Mouse (Mus musculus) kidney, embryonic 14.5 days (tissue): ENCODE results near the gene Ksr1. TPM values are rescaled to one million over a fixed set of nuclear protein-coding genes. Genes with fewer than 3 reads are reported as not detected.

Experiments
- ATAC-seq: fragments of 200-750 bp; cut with Nextera tagmentation; 2 replicates; pipeline ENCODE4 v1.8.0; 2017; ENCODE audit warnings: moderate number of reproducible peaks, mild to moderate bottlenecking, moderate TSS enrichment, moderate library complexity; ENCODE audit not compliant: low FRiP score, low TSS enrichment
- H3K27ac ChIP-seq: fragments of 300-500 bp; sonication (generic); 2 replicates; pipeline ENCODE4 v1.5.1; 2014; ENCODE audit warnings: low read depth, mild to moderate bottlenecking, low read length, moderate library complexity, mixed read lengths
- H3K27me3 ChIP-seq: fragments of 300-500 bp; sonication (generic); 2 replicates; pipeline ENCODE4 v1.6.1; 2014; ENCODE audit warnings: mild to moderate bottlenecking, low read length; ENCODE audit not compliant: control insufficient read depth, insufficient read depth
- H3K36me3 ChIP-seq: fragments of 300-500 bp; sonication (generic); 2 replicates; pipeline ENCODE4 v1.6.1; 2014; ENCODE audit warnings: low read length, mixed read lengths; ENCODE audit not compliant: control insufficient read depth, insufficient read depth
- H3K4me1 ChIP-seq: fragments of 300-500 bp; sonication (generic); 2 replicates; pipeline ENCODE4 v1.6.1; 2014; ENCODE audit warnings: low read length, mixed read lengths; ENCODE audit not compliant: control insufficient read depth, insufficient read depth
- H3K4me2 ChIP-seq: fragments of 300-500 bp; sonication (generic); replicated peaks from 2 replicates; pipeline ENCODE4 v1.6.1; 2014; ENCODE audit warnings: low read depth, mild to moderate bottlenecking, low read length
- H3K4me3 ChIP-seq: fragments of 300-500 bp; sonication (generic); 2 replicates; pipeline ENCODE4 v1.5.1; 2014; ENCODE audit warnings: mild to moderate bottlenecking, low read length
- H3K9ac ChIP-seq: fragments of 300-500 bp; sonication (generic); 2 replicates; pipeline ENCODE4 v1.6.1; 2014; ENCODE audit warnings: low read depth, mild to moderate bottlenecking, low read length, moderate library complexity
- H3K9me3 ChIP-seq: fragments of 300-500 bp; sonication (generic); 2 replicates; pipeline ENCODE4 v1.6.1; 2016; ENCODE audit warnings: low read length; ENCODE audit not compliant: control insufficient read depth
- WGBS: fragments of 180-500 bp; shearing (Covaris S2); extraction: QIAGEN DNeasy Blood & Tissue Kit; methylation state at CpG from one replicate; pipeline ENCODE4 v1.1.7; 2014; 5-methylcytosine and 5-hydroxymethylcytosine counted together
- polyA plus RNA-seq: library from polyadenylated mRNA; unstranded; fragments of >200 nt; fragmentation: Nextera tagmentation; extraction: Ambion mirVana; gene quantifications from 2 replicates; pipeline ENCODE4 v1.2.1, GENCODE M21; 2014

The Ksr1 gene
- polyA plus RNA-seq, 1 experiment from 2014 or later = 4.1 TPM

DNA sequence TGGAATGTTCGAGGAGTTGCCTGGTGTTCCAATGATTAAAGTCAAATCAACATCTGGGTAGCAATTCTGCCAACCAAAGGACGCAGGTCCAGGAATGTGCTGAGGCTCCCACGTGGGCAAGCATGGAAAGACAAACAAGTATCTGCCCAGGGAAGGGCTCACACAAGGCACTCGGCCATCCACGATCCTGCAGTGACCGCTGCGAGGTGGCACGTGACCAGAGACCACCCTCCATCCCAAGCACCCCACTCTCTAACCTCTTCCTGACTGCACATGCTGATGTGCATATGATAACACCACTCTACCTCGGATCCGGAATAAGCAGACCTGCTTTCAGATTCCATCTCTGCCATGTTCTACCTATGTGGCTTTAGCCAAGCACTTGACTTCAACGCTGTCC lies 38.3 kb downstream of the Ksr1 start:
- H3K4me2 ChIP-seq = no peak overlapping the region
- H3K27me3 ChIP-seq = no peaks in the 10 kb centered on the region
- 88% methylated on average over 11 of the region's 11 CpGs for WGBS

DNA sequence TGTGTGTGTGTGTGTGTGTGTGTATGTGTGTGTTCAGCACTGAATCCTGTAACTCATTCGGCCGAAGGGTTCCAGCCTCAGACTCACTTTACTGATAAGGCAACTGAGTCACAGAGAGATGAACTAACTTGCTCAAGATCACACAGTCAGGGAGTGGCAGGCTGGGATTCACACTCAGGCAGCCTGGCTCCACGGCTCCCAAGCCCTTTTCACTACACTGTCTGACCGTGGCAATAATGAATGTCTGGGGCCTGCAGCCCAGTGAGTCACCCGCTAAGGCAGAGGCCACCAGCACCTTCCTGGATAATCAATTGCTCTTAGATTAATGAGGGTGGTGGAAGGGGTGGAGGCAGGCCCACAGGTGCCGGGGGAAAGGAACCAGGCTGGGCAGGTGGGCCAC lies 41.2 kb downstream of the Ksr1 start:
- no peak for ATAC-seq
- WGBS = 76% methylated on average over 6 of the region's 6 CpGs
- H3K27me3 ChIP-seq = no peaks in the 10 kb centered on the region
- no peak overlapping the region for H3K4me2 ChIP-seq
- H3K9ac ChIP-seq = no peak overlapping the region
- no peaks in the 10 kb centered on the region for H3K36me3 ChIP-seq
- H3K4me1 ChIP-seq = peaks cover 17% of the 10 kb centered on the region
- no peak overlapping the region for H3K27ac ChIP-seq
- no peak overlapping the region for H3K4me3 ChIP-seq
- no peaks in the 10 kb centered on the region for H3K9me3 ChIP-seq

More for the DNA sequence above, 38.3 kb downstream of the Ksr1 start:
- Histone ChIP-seq H3K36me3 (no peaks in the 10 kb centered on the region), H3K4me1 (peaks cover 17% of the 10 kb centered on the region), H3K4me3 (no peak overlapping the region), H3K9me3 (no peaks in the 10 kb centered on the region), H3K9ac (no peak overlapping the region), H3K27ac (no peak overlapping the region)
- ATAC-seq = no peak

DNA sequence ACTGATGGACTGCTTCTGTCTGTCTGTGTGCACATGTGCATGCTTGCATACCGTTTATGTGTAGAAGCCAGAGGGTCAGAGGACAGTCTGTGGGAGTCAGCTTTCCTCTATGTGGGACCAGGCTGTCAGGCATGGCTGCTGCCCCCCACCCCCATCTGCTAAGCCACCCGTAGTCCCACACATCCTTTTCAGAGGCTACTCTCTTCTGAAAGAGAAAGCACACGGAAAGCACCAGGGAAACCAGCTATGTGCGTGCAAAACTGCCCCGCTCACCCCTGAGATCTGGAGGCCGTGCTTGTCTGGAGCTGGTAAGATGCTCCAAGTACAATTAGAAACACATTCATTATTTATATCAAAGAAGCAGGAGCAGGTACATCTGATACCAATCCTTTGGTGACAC lies 41.7 kb downstream of the Ksr1 start:
- no peaks in the 10 kb centered on the region for H3K36me3 ChIP-seq
- no peak for ATAC-seq
- H3K4me3 ChIP-seq = no peak overlapping the region
- no peaks in the 10 kb centered on the region for H3K9me3 ChIP-seq
- 55% methylated on average over 6 of the region's 6 CpGs for WGBS
- H3K4me2 ChIP-seq = no peak overlapping the region
- no peak overlapping the region for H3K27ac ChIP-seq
- H3K9ac ChIP-seq = no peak overlapping the region
- no peaks in the 10 kb centered on the region for H3K27me3 ChIP-seq
- peaks cover 17% of the 10 kb centered on the region for H3K4me1 ChIP-seq

DNA sequence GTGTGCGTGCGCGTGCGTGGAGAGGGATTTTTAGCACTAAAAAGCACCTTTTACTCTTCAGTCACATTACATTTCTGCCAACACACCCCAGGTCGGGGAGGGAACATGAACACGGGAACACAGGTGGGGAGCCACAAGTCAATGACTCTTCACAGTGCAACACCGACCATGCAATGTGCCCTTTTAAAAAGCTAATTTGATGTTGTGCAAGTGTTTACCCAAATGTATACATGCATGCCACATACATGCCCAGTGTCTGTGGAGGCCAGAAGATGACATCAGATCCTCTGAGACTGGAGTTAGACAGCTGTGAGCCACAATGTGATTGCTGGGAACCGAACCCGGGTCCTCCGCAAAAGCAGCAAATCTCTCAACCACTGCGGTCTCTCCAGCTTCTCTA lies 42.1 kb downstream of the Ksr1 start:
- no peak for ATAC-seq
- peaks cover 22% of the 10 kb centered on the region for H3K4me1 ChIP-seq

DNA sequence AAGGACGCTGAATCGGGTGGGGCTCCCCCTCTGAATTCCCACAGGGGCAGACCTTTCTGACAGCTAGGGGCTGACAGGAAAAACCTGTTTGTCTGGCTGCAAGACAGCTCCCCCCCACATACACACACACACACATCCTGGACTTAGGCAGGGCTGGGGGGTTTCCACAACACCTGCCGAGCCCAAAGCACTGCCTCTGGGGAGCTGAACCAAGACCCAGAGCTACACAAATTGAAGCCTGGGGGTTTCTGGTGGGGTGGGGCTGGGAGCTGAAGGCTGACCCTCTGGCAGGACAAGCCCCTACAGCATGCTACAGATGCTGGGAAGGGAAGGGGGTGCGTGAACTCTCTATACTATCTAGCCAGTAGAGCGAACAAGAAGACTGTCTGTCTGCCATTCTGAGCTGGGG lies 42.7 kb downstream of the Ksr1 start:
- no peaks in the 10 kb centered on the region for H3K36me3 ChIP-seq
- H3K27me3 ChIP-seq = no peaks in the 10 kb centered on the region
- peaks cover 27% of the 10 kb centered on the region for H3K4me1 ChIP-seq
- H3K27ac ChIP-seq = 0 out of 2 replicates have a peak overlapping the region, but pooled peaks have one; percentile 0
- 38% methylated on average over 5 of the region's 5 CpGs for WGBS
- H3K4me2 ChIP-seq = no peak overlapping the region
- H3K9ac ChIP-seq = no peak overlapping the region
- no peak overlapping the region for H3K4me3 ChIP-seq
- H3K9me3 ChIP-seq = no peaks in the 10 kb centered on the region
- ATAC-seq = no peak

More for the DNA sequence above, 42.1 kb downstream of the Ksr1 start:
- Histone ChIP-seq H3K9me3 (no peaks in the 10 kb centered on the region), H3K27me3 (no peaks in the 10 kb centered on the region), H3K9ac (no peak overlapping the region), H3K27ac (no peak overlapping the region), H3K4me2 (no peak overlapping the region), H3K4me3 (no peak overlapping the region), H3K36me3 (no peaks in the 10 kb centered on the region)
- WGBS = 86% methylated on average over 11 of the region's 11 CpGs

DNA sequence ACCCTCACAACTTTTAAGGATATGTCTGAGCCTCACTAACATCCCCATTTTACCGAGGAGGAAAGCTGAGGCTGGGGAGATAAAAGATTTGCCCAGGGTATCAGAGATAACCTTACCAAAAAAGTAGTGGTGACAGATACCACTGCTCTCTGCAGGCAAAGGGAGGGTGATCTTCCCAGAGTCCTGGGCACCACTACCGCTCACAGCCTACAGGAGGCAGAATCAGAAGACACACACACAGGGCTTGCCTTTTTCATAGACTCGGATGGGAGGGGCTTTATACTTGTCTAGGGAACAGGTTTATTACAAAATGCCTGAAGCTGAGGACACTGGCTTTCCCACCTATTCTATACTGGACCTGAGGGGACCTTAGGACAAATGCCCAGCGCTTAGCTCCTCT lies 43.9 kb downstream of the Ksr1 start:
- no peak overlapping the region for H3K4me3 ChIP-seq
- H3K36me3 ChIP-seq = no peaks in the 10 kb centered on the region
- H3K4me1 ChIP-seq = peaks cover 27% of the 10 kb centered on the region
- H3K4me2 ChIP-seq = no peak overlapping the region
- no peak for ATAC-seq
- no peaks in the 10 kb centered on the region for H3K9me3 ChIP-seq
- H3K27me3 ChIP-seq = no peaks in the 10 kb centered on the region
- no peak overlapping the region for H3K27ac ChIP-seq
- 75% methylated on average over 4 of the region's 4 CpGs for WGBS
- H3K9ac ChIP-seq = no peak overlapping the region

DNA sequence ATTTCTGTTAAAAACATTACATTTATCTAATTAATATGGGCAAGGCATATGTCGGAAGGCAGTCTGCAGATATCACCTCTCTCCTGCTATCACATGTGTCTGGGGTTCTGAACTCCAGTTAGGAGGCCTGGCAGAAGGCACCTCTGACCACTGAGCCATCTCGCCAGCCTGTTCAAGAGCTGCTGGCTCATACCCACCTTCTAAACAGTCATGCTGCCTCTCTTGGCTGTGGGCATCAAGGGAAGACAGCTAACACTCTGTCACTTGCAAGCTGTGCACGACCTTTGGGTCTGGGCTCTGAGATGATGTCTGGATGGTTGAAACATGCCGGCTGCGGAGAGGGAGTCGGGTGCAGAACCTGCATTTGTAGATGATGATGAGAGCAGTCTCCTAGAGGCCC lies 44.6 kb downstream of the Ksr1 start:
- 91% methylated on average over 6 of the region's 6 CpGs for WGBS
- Histone ChIP-seq H3K36me3 (no peaks in the 10 kb centered on the region), H3K9me3 (no peaks in the 10 kb centered on the region), H3K4me2 (no peak overlapping the region), H3K4me3 (no peak overlapping the region), H3K27me3 (no peaks in the 10 kb centered on the region), H3K4me1 (peaks cover 27% of the 10 kb centered on the region), H3K27ac (no peak overlapping the region), H3K9ac (no peak overlapping the region)
- no peak for ATAC-seq

DNA sequence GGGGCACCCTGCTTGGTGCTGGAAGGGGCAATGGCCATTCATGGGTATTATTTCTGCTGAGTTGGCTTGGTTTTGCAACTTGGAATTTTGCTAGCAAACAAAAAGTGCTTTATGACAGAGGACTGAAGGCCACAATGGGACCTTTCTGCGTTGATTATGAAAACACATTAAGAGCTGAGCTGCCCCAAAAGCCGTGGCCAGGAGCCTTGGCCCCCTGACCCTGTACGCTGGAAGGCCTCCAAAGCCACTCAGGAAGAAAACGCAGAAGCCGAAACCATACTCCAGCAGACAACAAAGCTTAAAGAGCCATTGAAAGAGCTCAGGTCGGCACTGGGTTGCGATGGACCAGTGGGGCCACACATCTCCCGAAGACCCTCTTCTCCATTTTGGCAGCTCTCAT lies 47.2 kb downstream of the Ksr1 start:
- Histone ChIP-seq H3K27me3 (no peaks in the 10 kb centered on the region), H3K4me2 (no peak overlapping the region), H3K9me3 (no peaks in the 10 kb centered on the region), H3K27ac (no peak overlapping the region), H3K4me1 (peaks cover 24% of the 10 kb centered on the region), H3K9ac (no peak overlapping the region), H3K36me3 (no peaks in the 10 kb centered on the region), H3K4me3 (no peak overlapping the region)
- no peak for ATAC-seq
- WGBS = 40% methylated on average over 8 of the region's 8 CpGs

DNA sequence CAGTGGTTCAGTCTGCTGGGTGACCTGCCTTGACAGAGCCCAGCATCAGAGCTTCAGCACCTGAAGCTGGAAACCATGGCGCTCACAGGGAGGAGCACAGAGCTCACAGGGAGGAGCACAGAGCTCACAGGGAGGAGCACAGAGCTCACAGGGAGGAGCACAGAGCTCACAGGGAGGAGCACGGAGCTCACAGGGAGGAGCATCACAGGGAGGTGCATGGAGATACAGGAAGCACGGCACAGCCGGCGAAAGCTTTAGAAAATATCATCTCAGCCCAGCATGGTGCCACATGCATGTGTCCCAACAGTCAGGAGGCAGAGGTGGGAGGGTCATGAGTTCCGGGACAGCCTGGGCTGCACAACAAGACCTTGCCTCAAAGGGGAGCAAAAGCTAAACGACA lies 48.5 kb downstream of the Ksr1 start:
- Histone ChIP-seq H3K27me3 (no peaks in the 10 kb centered on the region), H3K4me2 (no peak overlapping the region), H3K27ac (no peak overlapping the region), H3K4me3 (no peak overlapping the region), H3K9me3 (no peaks in the 10 kb centered on the region), H3K36me3 (no peaks in the 10 kb centered on the region), H3K4me1 (peaks cover 14% of the 10 kb centered on the region), H3K9ac (no peak overlapping the region)
- WGBS = 87% methylated on average over 7 of the region's 7 CpGs
- no peak for ATAC-seq

DNA sequence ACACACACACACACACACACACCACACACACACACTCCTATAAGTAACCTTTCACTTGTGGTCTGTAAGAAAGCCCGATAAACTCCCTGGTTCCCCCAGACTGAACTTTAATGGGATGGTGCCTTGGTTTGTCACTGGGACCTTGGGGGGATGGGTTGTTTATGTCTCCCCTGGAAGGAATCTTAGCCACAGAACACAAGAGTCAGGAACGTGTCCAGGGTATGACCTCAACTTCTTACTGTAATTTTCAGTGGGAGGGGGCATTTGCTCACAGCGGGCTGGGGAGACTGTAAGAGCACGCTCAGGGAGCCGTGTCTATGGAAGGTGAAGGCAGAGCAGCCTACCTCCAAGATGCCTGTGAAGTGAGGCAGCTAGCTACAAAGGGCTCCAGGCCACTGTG lies 49.5 kb downstream of the Ksr1 start:
- Histone ChIP-seq H3K4me1 (peaks cover 14% of the 10 kb centered on the region), H3K27ac (no peak overlapping the region)
- 67% methylated on average over 5 of the region's 5 CpGs for WGBS

More for the DNA sequence above, 49.5 kb downstream of the Ksr1 start:
- ATAC-seq = no peak
- H3K4me2 ChIP-seq = no peak overlapping the region
- no peaks in the 10 kb centered on the region for H3K36me3 ChIP-seq
- no peak overlapping the region for H3K9ac ChIP-seq
- no peaks in the 10 kb centered on the region for H3K9me3 ChIP-seq
- no peaks in the 10 kb centered on the region for H3K27me3 ChIP-seq
- H3K4me3 ChIP-seq = no peak overlapping the region
